Mouse (Mus musculus) intestine, embryonic 16.5 days (tissue): Measurements from ENCODE around the gene Krtap5-1. TPM values are rescaled to one million over a fixed set of nuclear protein-coding genes. Genes with fewer than 3 reads are reported as not detected.

ENCODE experiments used
- polyA plus RNA-seq: library from polyadenylated mRNA; unstranded; fragments of >200 nt; fragmentation: Nextera tagmentation; extraction: Ambion mirVana; gene quantifications from 2 replicates; pipeline ENCODE4 v1.2.1, GENCODE M21; 2015

Krtap5-1 gene
- polyA plus RNA-seq, 1 experiment from 2014 or later = not detected

Other genes starting within 250 kb of the Krtap5-1 start
- 57.8 and 64.4 TPM in 2 replicates for gene Mob2, start 236.1 kb downstream of the Krtap5-1 start, polyA plus RNA-seq
- 4.8 and 5.6 TPM in 2 replicates for gene Dusp8, start 201.3 kb downstream of the Krtap5-1 start, polyA plus RNA-seq
- gene Gm45618, start 176.4 kb downstream of the Krtap5-1 start, polyA plus RNA-seq = not detected in 2 replicates
- gene Gm39115, start 161.1 kb downstream of the Krtap5-1 start, polyA plus RNA-seq = not detected in 2 replicates
- not detected in 2 replicates for gene Gm45337, start 152.5 kb downstream of the Krtap5-1 start, polyA plus RNA-seq
- gene Gm29735, start 140.0 kb downstream of the Krtap5-1 start, polyA plus RNA-seq = not detected in 2 replicates
- not detected in 2 replicates for gene Gm4553, start 131.4 kb downstream of the Krtap5-1 start, polyA plus RNA-seq
- gene Krtap5-2, start 121.1 kb downstream of the Krtap5-1 start, polyA plus RNA-seq = not detected in 2 replicates
- not detected in 2 replicates for gene Gm10153, start 106.7 kb downstream of the Krtap5-1 start, polyA plus RNA-seq
- not detected in 2 replicates for gene Krtap5-3, start 95.8 kb downstream of the Krtap5-1 start, polyA plus RNA-seq
- not detected in 2 replicates for gene Gm7579, start 85.3 kb downstream of the Krtap5-1 start, polyA plus RNA-seq
- not detected in 2 replicates for gene Krtap5-5, start 67.1 kb downstream of the Krtap5-1 start, polyA plus RNA-seq
- not detected in 2 replicates for gene Gm40460, start 56.0 kb downstream of the Krtap5-1 start, polyA plus RNA-seq
- not detected in 2 replicates for gene Gm2431, start 38.8 kb downstream of the Krtap5-1 start, polyA plus RNA-seq
- gene Gm4559, start 22.8 kb downstream of the Krtap5-1 start, polyA plus RNA-seq = not detected in 2 replicates
- gene Krtap5-4, start 6.4 kb upstream of the Krtap5-1 start, polyA plus RNA-seq = not detected in 2 replicates
- 1.8 and 2.4 TPM in 2 replicates for gene Ifitm10, start 76.6 kb upstream of the Krtap5-1 start, polyA plus RNA-seq
- gene Gm49369, start 85.5 kb upstream of the Krtap5-1 start, polyA plus RNA-seq = 0.43 and 2.3 TPM in 2 replicates
- 395 and 444 TPM in 2 replicates for gene Ctsd, start 90.9 kb upstream of the Krtap5-1 start, polyA plus RNA-seq
- gene Syt8, start 137.7 kb upstream of the Krtap5-1 start, polyA plus RNA-seq = 8.8 and 10.4 TPM in 2 replicates
- gene Tnni2, start 144.7 kb upstream of the Krtap5-1 start, polyA plus RNA-seq = 4.3 and 4.7 TPM in 2 replicates
- 125 and 134 TPM in 2 replicates for gene Lsp1, start 163.7 kb upstream of the Krtap5-1 start, polyA plus RNA-seq
- gene Tnnt3, start 201.7 kb upstream of the Krtap5-1 start, polyA plus RNA-seq = 2.1 and 3.2 TPM in 2 replicates
- gene Mrpl23, start 235.6 kb upstream of the Krtap5-1 start, polyA plus RNA-seq = 50.3 and 58.1 TPM in 2 replicates